Mouse (Mus musculus) v-Abl transformed pro-B cells (cell line): ENCODE data around the gene Olfr896-ps1.

Experiments used
- in situ Hi-C, 2 experiments: fragments of 400-800 bp; cut with MboI; formaldehyde crosslinking; loops; one replicate each; pipeline ENCODE4 v1.15.1; 2025; ENCODE audit not compliant: unreplicated experiment in 2 of 2

The Olfr896-ps1 gene

GRCm38 (mm10) chr9:38290807-38291206, at the start of gene Olfr896-ps1:
Olfr896-ps1 (plus strand) TSS chr9:38291107.
- in situ Hi-C loops: no loop called here

DNA sequence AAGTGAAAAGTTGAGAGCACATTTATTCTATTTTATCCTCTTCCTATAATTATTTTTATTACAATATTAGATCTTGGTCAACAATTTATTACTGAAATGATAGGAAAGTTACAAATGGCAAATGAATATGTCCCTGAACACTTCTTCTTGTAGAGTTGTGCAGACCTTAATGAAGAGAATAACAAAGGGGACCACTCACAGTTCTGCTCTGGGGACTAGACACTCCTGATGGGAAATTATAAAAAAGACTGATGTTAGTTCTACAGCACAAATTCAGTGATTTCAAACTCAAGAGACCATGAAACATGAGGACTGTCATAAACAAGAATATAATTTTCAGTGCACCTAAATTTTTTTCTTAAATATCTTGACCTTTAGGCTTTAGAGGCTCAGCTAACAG, 38.4 kb upstream of the Olfr896-ps1 start, which contains the start of gene Olfr143:
Gene Olfr143, plus strand, starts transcription at position 301 of the 400 bp plus-strand sequence.
- in situ Hi-C loops: no loop called here

DNA sequence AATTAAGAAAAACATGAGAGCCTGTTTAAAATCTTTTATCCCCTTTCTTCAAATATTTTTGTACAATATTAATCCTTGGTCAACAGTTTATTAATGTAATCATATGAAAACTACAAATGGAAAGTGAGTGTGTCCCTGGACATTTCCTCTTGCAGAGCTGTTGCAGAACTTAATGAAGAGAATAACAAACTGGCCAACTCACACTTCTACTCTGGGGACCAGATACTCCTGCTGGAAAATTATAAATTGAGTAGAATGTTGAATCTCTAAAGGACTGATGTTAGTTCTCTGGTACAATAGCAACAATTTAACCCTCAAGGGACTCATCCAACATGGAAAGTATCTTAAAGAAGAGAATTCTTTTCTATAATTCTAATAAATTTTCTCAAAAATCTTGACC, 23.4 kb upstream of the Olfr896-ps1 start, which contains the start of gene Olfr895:
Gene Olfr895, plus strand, starts transcription at position 301 of the 400 bp plus-strand sequence.
- in situ Hi-C loops: no loop called here

DNA sequence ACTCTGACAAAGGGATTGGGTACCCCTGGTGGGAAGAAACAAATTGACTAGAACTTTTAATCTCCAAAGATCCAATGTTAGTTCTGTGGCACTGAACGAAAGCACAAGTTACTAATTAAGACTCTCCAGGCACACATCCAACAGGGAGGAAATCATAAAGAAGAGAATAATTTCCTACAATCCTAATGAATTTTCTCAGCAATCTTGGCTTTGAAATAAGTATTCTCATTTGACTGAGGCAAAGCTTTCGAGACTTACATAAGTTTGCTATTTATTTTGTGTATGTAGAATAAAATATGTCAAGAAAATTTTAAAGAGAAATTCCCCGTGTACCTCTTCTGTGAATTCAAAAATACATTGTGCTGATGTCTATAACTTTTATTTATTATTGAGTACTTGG, 37.9 kb downstream of the Olfr896-ps1 start, which contains the start of gene Olfr25:
Gene Olfr25, plus strand, starts transcription at position 301 of the 400 bp plus-strand sequence.
- in situ Hi-C loops: no loop called here
